Mouse (Mus musculus) erythroid progenitor cell, adult 5-6 weeks (primary cell): ENCODE data around the gene Gm17654. TPM values are rescaled to one million over a fixed set of nuclear protein-coding genes. Genes with fewer than 3 reads are reported as not detected.
A peak's percentile ranks its signal among the peaks of the same experiment; 100 is the strongest.
"Not testable (repeated sequence)": the region's sequence is repeated elsewhere in the genome, so short reads cannot be mapped to it uniquely, and the experiment has no call there.

Experiments
- ATAC-seq: replicated peaks from 2 replicates; pipeline ENCODE4 v1.8.0; 2016; ENCODE audit warnings: moderate number of reproducible peaks, mild to moderate bottlenecking, moderate TSS enrichment, inconsistent platforms; ENCODE audit not compliant: poor library complexity, low FRiP score, severe bottlenecking
- total RNA-seq, 2 experiments: library from RNA; stranded (forward) in 1 of 2; stranded (reverse) in 1 of 2; fragments of 150-400 nt in 1 of 2; fragments of 186-747, 209-891 nt in 1 of 2; gene quantifications; 2 replicates each; pipeline versions ENCODE4 v1.2.3 to v1.2.4; 2015 to 2017; ENCODE audit warnings: low replicate concordance in 2 of 2

Gm17654 gene
- not detected in 2 replicates for total RNA-seq (2015; ENCODE audit: low replicate concordance)
- total RNA-seq (2017; ENCODE audit: low replicate concordance): not detected in 2 replicates

DNA sequence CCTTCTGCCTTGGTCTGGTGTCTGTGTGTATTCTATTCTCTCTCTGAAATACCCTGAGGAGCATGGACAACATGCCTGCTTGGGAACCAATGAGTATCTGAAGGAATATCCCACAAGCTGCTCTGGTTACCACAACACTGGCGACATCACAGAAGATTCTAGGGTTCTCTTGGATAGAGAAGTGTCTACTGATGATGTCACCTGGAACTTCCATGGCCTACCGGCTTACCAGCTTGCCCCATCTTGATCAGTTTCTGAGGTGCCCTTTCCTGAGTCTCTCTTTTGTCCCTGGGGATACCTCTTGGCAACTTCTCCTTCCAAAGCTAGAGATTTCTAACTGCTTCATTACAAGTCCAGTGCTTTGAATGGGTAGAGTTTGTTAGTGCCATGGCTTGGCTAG is at the start of gene Gm17654:
Gene Gm17654 (minus strand): TSS at position 101 of the 400 bp plus-strand sequence.
- not testable (repeated sequence) for ATAC-seq

- ATAC-seq: not testable (repeated sequence)
These were observed 29.0 kb upstream of the Gm17654 start, which contains the start of gene Gm10375 for GRCm38 (mm10) chr14:43607913-43608312. Gene Gm10375 (minus strand): TSS chr14:43608013.

DNA sequence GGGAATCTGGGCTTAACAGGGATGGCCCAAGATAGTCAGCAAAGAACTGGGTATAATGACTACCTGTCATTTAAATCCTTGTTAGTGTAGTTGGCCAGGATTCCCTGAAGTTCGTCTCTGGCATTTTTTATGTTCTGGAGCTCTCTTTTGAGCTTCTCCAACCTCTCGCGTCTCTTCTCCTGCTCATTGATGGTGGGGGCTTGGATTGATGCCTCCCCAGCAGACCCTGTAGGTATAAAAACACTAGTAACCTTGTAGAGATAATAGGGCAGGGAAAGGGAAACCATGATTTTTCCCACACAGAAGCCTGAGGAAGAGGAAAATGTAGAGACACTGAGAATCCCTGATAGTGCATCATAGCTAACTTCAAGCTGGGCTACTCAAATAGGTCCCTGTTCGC is 977 bp downstream of the Gm17654 start:
- not testable (repeated sequence) for ATAC-seq

DNA sequence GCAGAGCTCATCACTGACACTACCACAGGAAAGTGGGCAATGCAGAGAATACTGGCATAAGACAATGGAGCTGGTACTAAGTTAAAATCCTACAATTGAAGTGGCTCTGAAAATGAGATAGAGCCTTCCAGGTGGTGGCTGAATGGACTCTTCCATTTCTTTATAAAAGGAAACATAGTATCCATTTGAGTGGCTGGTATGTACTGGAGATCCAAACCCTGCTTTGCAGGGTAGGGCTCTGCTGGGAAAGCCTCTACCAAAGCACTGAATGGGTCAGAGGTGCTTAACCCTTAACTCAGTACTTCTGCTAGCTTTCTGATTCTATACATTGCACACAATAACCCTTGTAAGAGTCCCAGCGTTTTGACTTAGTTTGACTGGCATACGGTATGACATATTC is 26.7 kb downstream of the Gm17654 start:
- ATAC-seq: not testable (repeated sequence)

- ATAC-seq: not testable (repeated sequence)
These were observed 32.7 kb downstream of the Gm17654 start for GRCm38 (mm10) chr14:43546281-43546680.

DNA sequence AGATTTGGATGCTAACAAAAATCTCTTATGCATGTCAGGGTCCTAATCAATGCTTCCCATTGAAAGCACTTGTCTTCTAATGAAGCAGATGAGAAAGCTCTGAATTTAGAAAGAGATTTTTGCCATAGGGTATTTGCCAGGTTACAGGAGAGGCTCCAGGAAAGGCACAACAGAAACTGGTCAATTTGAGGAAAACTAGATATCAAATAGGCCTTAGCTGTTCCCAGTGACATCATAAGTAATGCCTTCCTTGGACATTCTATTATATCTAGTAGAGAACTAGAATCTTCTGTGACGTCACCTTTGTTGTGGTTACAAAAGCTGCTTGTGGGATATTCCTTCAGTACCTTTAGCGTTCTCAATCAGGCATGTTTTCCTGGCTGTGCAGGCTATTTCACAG is 35.7 kb downstream of the Gm17654 start, which contains the start of gene Gm5799:
Gene Gm5799 (plus strand): TSS at position 301 of the 400 bp plus-strand sequence.
- ATAC-seq: not testable (repeated sequence)

DNA sequence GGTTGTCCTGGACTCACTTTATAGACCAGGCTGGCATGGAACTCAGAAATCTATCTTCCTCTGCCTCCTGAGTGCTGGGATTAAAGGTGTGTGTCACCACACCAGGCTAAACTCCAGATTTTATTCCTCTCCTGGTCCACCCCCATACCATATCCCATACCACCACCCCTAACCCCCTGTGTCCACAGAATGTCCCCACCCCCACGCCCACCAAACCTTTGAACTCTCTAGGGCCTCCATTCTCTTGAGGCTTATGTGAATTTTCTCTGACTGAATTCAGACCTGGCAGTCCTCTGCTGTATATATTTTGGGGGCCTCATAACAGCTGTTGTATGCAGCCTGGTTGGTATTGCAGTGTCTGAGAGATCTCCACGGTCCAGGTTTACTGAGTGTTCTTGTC is 40.8 kb downstream of the Gm17654 start:
- not testable (repeated sequence) for ATAC-seq

DNA sequence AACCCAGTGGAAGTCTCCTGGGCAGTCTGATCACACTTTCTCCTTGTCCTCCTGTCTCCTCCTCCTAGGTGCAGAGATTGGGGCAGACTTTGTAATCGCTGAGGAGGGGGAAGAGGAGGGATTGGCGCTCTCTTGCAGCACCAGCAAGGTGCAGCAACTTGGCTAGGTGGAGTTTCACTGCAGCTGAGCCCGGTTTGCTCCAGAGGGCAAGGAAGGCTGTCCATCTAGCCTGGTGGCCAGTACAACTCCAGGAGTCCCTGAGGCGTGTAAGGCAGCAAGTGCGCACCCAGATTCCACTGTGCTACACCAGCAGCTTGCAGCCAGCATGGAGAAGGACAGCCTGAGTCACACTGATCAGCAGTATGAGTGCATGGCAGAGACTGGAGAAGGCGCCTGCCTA is 46.6 kb downstream of the Gm17654 start:
- ATAC-seq: not testable (repeated sequence)

- not testable (repeated sequence) for ATAC-seq
These were observed 46.9 kb downstream of the Gm17654 start for GRCm38 (mm10) chr14:43532011-43532383.

GRCm38 (mm10) chr14:43531052-43532010 is 47.6 kb downstream of the Gm17654 start:
- ATAC-seq: 0 out of 2 replicates have a peak, but pooled peaks have one; percentile 34

Other genes starting within 250 kb of the Gm17654 start
- not detected in 2 replicates for gene 1700001F09Rik, start 231.3 kb downstream of the Gm17654 start, total RNA-seq (2015; ENCODE audit: low replicate concordance)
- not detected in 2 replicates for gene 1700001F09Rik, start 231.3 kb downstream of the Gm17654 start, total RNA-seq (2017; ENCODE audit: low replicate concordance)
- not detected in 2 replicates for gene Gm8138, start 162.8 kb downstream of the Gm17654 start, total RNA-seq (2015; ENCODE audit: low replicate concordance)
- not detected in 2 replicates for gene Gm8138, start 162.8 kb downstream of the Gm17654 start, total RNA-seq (2017; ENCODE audit: low replicate concordance)
- not detected in 2 replicates for gene Gm5799, start 35.6 kb downstream of the Gm17654 start, total RNA-seq (2015; ENCODE audit: low replicate concordance)
- not detected in 2 replicates for gene Gm5799, start 35.6 kb downstream of the Gm17654 start, total RNA-seq (2017; ENCODE audit: low replicate concordance)
- gene Gm10375, start 28.9 kb upstream of the Gm17654 start, total RNA-seq (2015; ENCODE audit: low replicate concordance): not detected in 2 replicates
- gene Gm10375, start 28.9 kb upstream of the Gm17654 start, total RNA-seq (2017; ENCODE audit: low replicate concordance): not detected in 2 replicates
- gene Gm8165, start 98.1 kb upstream of the Gm17654 start, total RNA-seq (2015; ENCODE audit: low replicate concordance): not detected in 2 replicates
- not detected in 2 replicates for gene Gm8165, start 98.1 kb upstream of the Gm17654 start, total RNA-seq (2017; ENCODE audit: low replicate concordance)
- gene Gm7324, start 118.7 kb upstream of the Gm17654 start, total RNA-seq (2015; ENCODE audit: low replicate concordance): not detected in 2 replicates
- gene Gm7324, start 118.7 kb upstream of the Gm17654 start, total RNA-seq (2017; ENCODE audit: low replicate concordance): 3.2 TPM in 1 of 2 replicates, not detected in the other
- not detected in 2 replicates for gene Gm16506, start 148.3 kb upstream of the Gm17654 start, total RNA-seq (2015; ENCODE audit: low replicate concordance)
- gene Gm16506, start 148.3 kb upstream of the Gm17654 start, total RNA-seq (2017; ENCODE audit: low replicate concordance): not detected in 2 replicates
- gene Gm6526, start 168.7 kb upstream of the Gm17654 start, total RNA-seq (2015; ENCODE audit: low replicate concordance): not detected in 2 replicates
- not detected in 2 replicates for gene Gm6526, start 168.7 kb upstream of the Gm17654 start, total RNA-seq (2017; ENCODE audit: low replicate concordance)
- not detected in 2 replicates for gene Gm8180, start 205.6 kb upstream of the Gm17654 start, total RNA-seq (2015; ENCODE audit: low replicate concordance)
- gene Gm8180, start 205.6 kb upstream of the Gm17654 start, total RNA-seq (2017; ENCODE audit: low replicate concordance): not detected in 2 replicates